Mouse (Mus musculus) thymus, postnatal 14 days (tissue): ENCODE results near the gene Cep70.

Experiments
- DNase-seq: peaks from one replicate; pipeline ENCODE4 v3.0.0; 2021

Gene Cep70

GRCm38 (mm10) chr9:99320006-99320405, 76.8 kb downstream of the Cep70 start:
- DNase-seq: no peak

DNA sequence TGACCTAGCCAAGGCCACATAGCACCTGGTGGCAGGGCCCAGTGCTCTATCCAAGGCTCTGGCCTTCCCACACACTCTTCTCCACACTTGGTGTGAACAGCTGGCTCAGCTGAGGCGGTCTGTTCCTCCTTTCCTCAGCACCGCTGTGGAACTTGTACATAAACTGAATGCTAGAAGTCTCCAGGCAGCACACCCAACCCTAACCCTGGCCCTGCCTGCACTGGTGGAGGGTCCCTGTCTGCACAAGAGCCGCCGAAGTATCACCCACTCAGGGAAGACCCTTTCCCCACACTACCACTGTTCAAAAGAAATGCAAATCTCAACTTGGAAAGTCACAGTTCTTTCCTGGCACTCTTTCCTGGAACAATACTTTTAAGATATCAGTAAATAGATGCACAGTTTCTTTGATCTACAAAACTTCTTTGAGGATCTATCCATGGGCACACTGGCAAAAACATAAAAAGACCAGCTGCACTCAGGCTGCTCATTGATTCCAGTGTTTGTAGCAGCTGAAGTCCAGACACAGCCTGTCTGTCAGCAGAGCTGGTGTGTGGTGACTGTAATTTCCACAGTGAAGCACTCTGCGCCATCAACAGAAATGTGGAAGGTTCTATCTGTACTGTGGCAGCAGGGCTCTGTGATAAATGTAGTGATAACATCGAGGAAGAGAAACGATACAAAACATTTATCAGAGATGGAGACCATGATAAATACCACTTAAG, 82.2 kb downstream of the Cep70 start:
- no peak for DNase-seq

GRCm38 (mm10) chr9:99325961-99326360, 82.8 kb downstream of the Cep70 start:
- no peak for DNase-seq

DNA sequence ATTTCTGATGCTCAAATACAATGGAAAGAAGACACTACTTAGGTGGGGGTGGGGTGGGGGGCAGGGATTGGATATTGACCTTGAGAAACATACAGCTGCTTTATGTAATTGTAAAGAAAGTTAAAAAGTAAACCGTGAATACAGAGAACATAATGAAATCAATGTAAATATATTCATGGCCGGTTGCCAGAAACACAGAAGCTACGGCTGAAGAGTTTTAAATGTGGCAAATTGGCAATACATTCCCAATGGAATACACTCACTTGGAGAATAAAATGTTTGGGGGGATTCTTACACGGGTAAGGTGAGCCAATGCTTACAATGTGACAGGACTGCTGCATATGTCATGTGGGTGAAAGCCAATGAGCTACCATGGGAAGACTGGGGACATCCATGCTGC, 83.7 kb downstream of the Cep70 start:
- no peak for DNase-seq

GRCm38 (mm10) chr9:99336538-99336937, 93.4 kb downstream of the Cep70 start:
- DNase-seq: no peak

- DNase-seq: no peak
Measured at GRCm38 (mm10) chr9:99338293-99338692, 95.1 kb downstream of the Cep70 start.

- no peak for DNase-seq
Measured at GRCm38 (mm10) chr9:99339182-99339581, 96.0 kb downstream of the Cep70 start.

DNA sequence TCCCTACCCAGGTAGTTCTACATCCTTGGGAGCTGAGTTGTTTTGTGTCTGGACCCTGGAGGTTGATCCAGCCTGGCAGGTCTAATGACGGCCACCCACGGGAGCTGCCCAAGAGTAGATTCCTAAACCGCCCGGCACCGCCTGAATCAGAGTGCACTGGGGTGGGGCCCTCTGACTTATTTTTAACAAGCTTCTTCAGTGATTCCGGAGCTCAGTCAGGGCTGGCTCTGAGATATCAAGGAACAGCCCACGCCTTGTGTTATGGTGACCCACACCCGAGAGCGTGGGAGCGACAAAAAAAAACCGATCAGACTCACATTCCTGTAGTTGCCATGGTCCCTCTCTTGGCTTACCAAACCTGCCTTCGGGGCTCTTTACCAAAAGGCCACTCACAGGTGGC, 97.0 kb downstream of the Cep70 start:
- DNase-seq: no peak

DNA sequence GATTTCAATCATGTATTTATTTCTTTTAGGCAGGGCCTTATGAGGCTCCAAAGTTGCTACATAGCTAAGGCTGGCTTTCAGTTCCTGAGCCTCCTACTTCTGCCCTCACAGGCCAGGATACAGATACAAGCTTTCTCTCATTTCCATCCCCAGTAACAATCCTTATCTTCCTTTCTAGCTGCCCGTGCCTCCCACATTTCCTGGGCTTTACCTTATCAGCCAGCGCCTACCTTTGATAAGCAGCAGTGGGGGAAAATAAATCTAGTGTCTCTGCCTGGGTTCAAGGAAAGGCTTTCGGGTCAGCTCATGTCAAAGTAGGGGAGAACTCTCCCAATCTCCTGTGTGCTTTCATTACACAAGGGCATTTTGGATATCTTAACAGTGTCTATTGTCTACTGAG, 98.4 kb downstream of the Cep70 start:
- DNase-seq: no peak

DNA sequence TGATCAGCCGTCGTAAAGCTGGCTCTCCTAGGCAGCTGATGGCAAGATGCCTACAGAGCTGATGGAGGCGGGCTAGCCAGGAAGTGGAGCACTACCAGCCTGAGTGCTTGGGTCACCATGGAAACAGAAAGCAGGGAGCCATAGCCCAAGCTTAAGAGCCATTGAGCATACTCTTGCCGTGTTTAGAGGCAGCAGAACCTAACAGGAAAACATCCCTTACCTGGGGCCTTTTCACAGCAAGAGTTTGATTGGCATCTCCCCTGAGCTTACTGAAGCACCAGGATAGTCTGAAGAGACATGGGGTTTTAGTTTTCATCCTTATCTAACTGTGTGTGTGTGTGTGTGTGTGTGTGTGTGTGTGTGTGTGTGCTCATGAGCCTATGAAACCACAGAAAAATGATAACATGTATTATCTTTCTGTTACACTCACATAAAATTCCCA, 102.2 kb downstream of the Cep70 start:
- DNase-seq: no peak
